Mouse (Mus musculus): ENCODE measurements around the gene Ccdc71.

DNA sequence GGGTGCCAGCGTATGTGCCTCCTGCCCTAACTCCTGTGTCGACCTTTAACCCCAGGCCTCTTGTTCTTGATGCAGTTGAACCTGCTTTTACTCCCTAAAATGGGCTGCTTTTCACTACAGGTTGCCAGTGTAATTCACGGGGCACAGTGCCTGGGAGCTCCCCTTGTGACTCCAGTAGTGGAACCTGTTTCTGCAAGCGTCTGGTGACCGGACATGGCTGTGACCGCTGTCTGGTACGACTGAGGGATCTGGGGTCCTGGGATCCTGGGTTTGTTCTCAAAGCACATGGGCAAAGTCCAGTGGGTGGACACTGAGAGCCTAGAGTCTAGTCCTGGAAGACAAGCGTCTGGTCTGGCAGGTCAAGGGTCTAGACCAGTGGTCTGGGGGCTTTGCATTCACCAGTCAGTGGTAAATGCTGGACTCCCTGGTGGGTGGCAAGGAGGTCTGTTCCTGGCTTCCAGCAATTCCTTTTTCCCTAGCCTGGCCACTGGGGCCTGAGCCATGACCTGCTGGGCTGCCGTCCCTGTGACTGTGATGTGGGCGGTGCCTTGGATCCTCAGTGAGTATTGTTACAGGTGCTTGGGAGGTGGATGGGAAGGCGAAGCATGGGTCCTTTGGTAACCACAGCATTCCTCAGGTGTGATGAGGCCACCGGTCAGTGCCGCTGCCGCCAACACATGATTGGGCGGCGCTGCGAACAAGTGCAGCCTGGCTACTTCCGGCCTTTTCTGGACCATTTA is 22.9 kb downstream of the Ccdc71 start:
- TF ChIP-seq CTCF (IDR thresholded peaks at IDR 0.05; ENCODE audit: low read depth, low read length) (no peak), GATA1 (IDR thresholded peaks at IDR 0.05; ENCODE audit: borderline replicate concordance, low read length) (no peak), TAL1 (conservative IDR thresholded peaks at IDR 0.05; ENCODE audit: low read depth, low read length) (no peak), POLR2AphosphoS5 (IDR thresholded peaks at IDR 0.05; ENCODE audit: insufficient replicate concordance, low read depth, low read length) (no peak)

Data from G1E (cell line).